Mouse (Mus musculus): ENCODE results near the gene Hoxb7. TPM values are rescaled to one million over a fixed set of nuclear protein-coding genes. Genes with fewer than 3 reads are reported as not detected.

Hoxb7 gene
- polyA plus RNA-seq, 1 experiment from 2014 or later: 9.1 TPM

- peaks cover 66% of the 10 kb centered on the region for H3K27me3 ChIP-seq (replicated peaks)
- no peaks in the 10 kb centered on the region for H3K36me3 ChIP-seq
- H3K9me3 ChIP-seq: no peaks in the 10 kb centered on the region
- H3K4me1 ChIP-seq: peaks cover 18% of the 10 kb centered on the region
- peak within 1 kb of the TSS; percentile 58 for H3K4me2 ChIP-seq
- 3% methylated on average over 27 of the region's 27 CpGs for WGBS
- H3K4me3 ChIP-seq (replicated peaks): peak within 1 kb of the TSS; percentile 47
- no peak for ATAC-seq (ENCODE audit: insufficient read depth, low FRiP score, low read depth)
- no peak within 1 kb of the TSS; the same call in 1 of the 2 replicates for H3K27ac ChIP-seq
- no peak within 1 kb of the TSS for H3K9ac ChIP-seq
These were observed 4.4 kb upstream of the Hoxb7 start, which contains the start of gene Hoxb8 for GRCm38 (mm10) chr11:96281855-96282570. Gene Hoxb8 (plus strand): TSS chr11:96281905.

DNA sequence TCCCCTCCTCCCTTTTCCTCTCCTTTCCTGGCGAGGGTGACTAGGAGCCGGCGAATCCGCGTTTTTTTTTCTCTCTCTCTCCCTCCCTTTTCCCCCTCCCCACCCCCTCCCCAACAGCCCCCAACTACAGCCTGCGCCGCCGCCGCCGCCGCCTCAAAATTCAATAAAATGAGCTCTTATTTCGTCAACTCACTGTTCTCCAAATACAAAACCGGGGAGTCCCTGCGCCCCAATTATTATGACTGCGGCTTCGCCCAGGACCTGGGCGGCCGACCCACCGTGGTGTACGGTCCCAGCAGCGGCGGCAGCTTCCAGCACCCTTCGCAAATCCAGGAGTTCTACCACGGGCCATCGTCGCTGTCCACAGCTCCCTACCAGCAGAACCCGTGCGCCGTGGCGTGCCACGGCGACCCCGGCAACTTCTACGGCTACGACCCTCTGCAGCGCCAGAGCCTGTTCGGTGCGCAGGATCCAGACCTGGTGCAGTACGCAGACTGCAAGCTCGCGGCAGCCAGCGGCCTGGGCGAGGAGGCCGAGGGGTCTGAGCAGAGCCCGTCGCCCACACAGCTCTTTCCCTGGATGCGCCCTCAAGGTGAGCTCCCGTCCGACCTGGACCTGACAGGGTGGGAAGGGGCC is 3.5 kb upstream of the Hoxb7 start:
- peak overlapping the region; percentile 9 for H3K9ac ChIP-seq
- peak overlapping the region; percentile 86; the same call in 1 of the 2 replicates for H3K27ac ChIP-seq
- H3K27me3 ChIP-seq (replicated peaks): peaks cover 65% of the 10 kb centered on the region
- no peaks in the 10 kb centered on the region for H3K36me3 ChIP-seq
- peak overlapping the region; percentile 58 for H3K4me2 ChIP-seq
- peak overlapping the region; percentile 47 for H3K4me3 ChIP-seq (replicated peaks)
- H3K4me1 ChIP-seq: peaks cover 14% of the 10 kb centered on the region
- no peak for ATAC-seq (ENCODE audit: insufficient read depth, low FRiP score, low read depth)
- under 1% methylated on average over 49 of the region's 49 CpGs for WGBS
- no peaks in the 10 kb centered on the region for H3K9me3 ChIP-seq

DNA sequence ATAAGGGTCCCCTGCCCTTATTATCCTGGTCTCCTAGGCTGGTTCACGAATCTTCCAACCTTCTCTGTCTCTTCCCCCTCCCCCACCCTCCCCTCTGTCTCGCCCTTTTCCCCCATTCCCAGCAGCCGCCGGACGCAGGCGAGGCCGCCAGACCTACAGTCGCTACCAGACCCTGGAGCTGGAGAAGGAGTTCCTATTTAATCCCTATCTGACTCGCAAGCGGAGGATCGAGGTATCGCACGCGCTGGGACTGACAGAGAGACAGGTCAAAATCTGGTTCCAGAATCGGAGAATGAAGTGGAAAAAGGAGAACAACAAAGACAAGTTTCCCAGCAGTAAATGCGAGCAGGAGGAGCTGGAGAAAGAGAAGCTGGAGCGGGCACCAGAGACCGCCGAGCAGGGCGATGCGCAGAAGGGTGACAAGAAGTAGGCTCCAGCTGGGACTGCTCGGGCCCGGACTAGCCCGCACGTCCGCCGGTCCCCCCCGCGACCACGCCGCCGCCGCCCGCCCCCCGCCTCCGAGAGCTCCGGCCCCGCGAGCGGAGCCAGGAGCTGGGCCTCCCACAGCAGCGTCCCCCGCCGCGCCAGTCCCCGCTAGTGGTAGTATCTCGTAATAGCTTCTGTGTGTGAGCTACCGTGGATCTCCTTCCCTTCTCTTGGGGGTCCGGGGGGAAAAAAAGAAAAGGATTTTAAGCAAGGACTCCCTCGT is 2.2 kb upstream of the Hoxb7 start:
- Histone ChIP-seq H3K36me3 (no peaks in the 10 kb centered on the region), H3K9ac (peak overlapping the region; percentile 20), H3K4me3 (replicated peaks) (peak overlapping the region; percentile 47), H3K27me3 (replicated peaks) (peaks cover 66% of the 10 kb centered on the region), H3K4me1 (peaks cover 14% of the 10 kb centered on the region), H3K9me3 (no peaks in the 10 kb centered on the region), H3K27ac (peak overlapping the region; percentile 86), H3K4me2 (peak overlapping the region; percentile 58)
- under 1% methylated on average over 48 of the region's 49 CpGs for WGBS
- no peak for ATAC-seq (ENCODE audit: insufficient read depth, low FRiP score, low read depth)

DNA sequence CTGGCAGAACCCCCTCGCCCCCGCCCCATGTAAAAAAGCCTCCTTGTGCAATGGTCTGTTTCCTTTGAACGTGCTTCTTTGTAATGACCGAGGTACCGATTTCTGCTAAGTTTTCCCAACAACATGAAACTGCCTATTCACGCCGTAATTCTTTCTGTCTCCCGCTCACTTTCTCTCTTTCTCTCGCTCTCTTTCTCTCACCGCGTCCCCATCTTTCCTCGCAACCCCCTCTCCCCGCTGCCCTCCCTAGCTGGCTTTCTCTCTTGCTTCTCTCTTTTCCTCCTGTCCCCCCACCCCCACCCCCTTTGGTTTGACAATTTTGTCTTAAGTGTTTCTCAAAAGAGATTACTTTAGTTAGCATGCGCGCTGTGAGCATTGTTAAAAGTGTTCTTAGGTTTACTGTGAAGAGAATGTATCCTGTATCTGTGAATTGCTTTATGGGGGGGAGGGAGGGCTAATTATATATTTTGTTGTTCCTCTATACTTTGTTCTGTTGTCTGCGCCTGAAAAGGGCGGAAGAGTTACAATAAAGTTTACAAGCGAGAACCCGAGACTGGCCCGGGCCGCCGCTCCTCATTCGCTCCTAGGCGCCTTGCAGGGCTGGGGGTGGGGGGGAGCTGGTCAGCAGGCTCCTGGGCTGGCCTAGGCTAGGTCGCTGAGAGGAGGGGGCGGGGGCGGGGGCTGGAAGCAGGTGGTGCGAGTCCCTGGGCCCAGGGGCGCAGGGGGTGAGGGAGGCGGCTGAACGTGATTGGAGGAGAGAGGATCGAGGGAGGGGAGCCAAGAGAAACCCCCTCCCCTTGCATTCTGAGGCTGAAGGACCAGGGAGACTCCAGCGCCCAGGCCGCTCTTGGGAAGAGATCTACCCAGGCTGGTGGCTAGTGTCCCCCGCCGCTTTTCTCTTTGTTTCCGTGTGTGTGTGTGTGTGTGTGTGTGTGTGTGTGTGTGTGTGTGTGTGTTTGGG is 1.4 kb upstream of the Hoxb7 start:
- WGBS: 1% methylated on average over 32 of the region's 37 CpGs
- H3K36me3 ChIP-seq: no peaks in the 10 kb centered on the region
- no peaks in the 10 kb centered on the region for H3K9me3 ChIP-seq
- H3K27ac ChIP-seq: peak overlapping the region; percentile 86
- peak overlapping the region; percentile 20; the same call in 1 of the 2 replicates for H3K9ac ChIP-seq
- H3K4me2 ChIP-seq: peak overlapping the region; percentile 58
- peaks cover 63% of the 10 kb centered on the region for H3K27me3 ChIP-seq (replicated peaks)
- H3K4me3 ChIP-seq (replicated peaks): peak overlapping the region; percentile 47
- peak; percentile 74 for ATAC-seq (ENCODE audit: insufficient read depth, low FRiP score, low read depth)
- H3K4me1 ChIP-seq: peaks cover 8% of the 10 kb centered on the region; the same call in 1 of the 2 replicates

DNA sequence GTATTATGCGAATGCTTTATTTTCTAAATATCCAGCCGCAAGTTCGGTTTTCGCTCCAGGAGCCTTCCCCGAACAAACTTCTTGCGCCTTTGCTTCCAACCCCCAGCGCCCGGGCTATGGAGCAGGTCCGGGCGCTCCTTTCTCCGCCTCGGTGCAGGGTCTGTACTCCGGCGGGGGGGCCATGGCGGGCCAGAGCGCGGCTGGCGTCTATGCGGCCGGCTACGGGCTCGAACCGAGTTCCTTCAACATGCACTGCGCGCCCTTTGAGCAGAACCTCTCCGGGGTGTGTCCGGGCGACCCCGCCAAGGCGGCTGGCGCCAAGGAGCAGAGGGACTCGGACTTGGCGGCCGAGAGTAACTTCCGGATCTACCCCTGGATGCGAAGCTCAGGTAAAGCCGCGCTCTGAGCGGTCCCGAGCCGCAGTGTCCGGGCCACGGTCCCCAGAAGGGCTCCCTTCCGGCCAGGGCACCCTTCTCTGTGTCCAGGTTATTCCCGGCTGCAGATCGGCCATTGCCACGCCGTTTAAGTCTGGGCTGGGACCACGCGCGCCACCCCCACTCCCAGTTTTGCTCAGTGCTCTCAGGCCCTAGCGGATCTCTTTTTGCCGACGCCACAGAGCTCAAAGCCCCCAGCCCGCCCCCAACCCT is 439 bp downstream of the Hoxb7 start:
- peaks cover 67% of the 10 kb centered on the region for H3K27me3 ChIP-seq (replicated peaks)

DNA sequence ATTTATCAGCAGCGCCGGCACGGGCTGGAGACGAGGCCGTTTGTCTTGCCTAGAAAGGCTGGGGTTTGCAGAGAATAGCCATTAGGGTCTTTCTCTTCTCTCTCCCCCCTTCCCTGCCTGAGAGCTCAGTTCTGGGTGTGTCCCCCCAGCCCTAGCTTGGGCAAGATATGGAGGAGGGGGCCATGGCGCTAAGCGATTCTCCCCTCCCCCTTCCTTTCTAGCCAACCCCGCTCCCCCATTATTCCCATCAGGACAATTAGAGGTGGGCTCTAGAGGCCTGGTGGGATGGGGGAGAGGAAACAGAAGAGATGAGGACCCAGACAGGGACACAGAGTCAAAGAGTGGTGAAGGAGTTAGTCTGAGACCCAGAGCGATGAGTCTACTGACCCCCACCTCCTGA is 988 bp downstream of the Hoxb7 start:
- no peaks in the 10 kb centered on the region for H3K9me3 ChIP-seq
- ATAC-seq (ENCODE audit: insufficient read depth, low FRiP score, low read depth): no peak
- peaks cover 8% of the 10 kb centered on the region; the same call in 1 of the 2 replicates for H3K4me1 ChIP-seq
- H3K4me3 ChIP-seq (replicated peaks): peak overlapping the region; percentile 47
- peak overlapping the region; percentile 86; the same call in 1 of the 2 replicates for H3K27ac ChIP-seq
- H3K4me2 ChIP-seq: peak overlapping the region; percentile 58
- no peaks in the 10 kb centered on the region for H3K36me3 ChIP-seq
- WGBS: 6% methylated on average over 9 of the region's 9 CpGs
- peaks cover 68% of the 10 kb centered on the region for H3K27me3 ChIP-seq (replicated peaks)
- 0 out of 2 replicates have a peak overlapping the region, but pooled peaks have one; percentile 38 for H3K9ac ChIP-seq

More for the DNA sequence above, 439 bp downstream of the Hoxb7 start:
- Histone ChIP-seq H3K9me3 (no peaks in the 10 kb centered on the region), H3K4me1 (peaks cover 8% of the 10 kb centered on the region; the same call in 1 of the 2 replicates), H3K4me2 (peak overlapping the region; percentile 58), H3K27ac (peak overlapping the region; percentile 86), H3K4me3 (replicated peaks) (peak overlapping the region; percentile 47), H3K9ac (peak overlapping the region; percentile 38; the same call in 1 of the 2 replicates), H3K36me3 (no peaks in the 10 kb centered on the region)
- ATAC-seq (ENCODE audit: insufficient read depth, low FRiP score, low read depth): no peak
- under 1% methylated on average over 55 of the region's 55 CpGs for WGBS

DNA sequence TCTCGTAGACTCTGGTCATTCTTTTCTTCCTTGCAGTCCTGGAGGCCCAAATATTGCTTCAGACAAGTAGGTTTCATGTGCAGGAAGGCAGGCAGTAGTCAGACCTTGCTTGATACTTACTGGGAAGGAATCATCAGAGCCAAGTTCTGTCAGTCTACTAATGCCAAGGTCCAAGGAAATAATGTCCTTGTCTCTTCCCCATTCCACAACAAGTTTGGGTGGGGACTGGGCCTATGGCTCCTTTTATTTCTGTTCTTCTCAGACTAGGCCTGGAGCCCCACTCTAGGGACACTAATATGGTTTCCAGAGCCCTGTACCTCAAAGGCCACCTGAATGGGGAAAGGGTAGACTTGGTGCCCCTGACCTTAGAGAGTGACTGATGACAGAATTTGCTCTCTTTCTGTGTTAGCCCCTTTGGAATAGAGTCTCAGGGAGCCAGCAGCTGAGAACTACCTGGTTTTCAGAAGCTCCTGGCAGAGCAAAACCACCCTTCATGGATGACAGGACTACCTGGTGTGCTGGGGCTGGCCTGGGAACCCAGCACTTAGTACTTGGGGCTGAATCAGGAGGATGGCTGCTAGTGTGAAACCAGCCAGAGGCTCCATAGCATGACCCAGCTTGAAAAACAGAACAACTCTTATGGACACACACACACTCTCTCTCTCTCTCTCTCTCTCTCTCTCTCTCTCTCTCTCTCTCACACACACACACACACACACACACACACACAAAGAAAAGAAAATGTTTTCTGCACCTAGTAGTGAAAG is 2.2 kb downstream of the Hoxb7 start:
- Histone ChIP-seq H3K27ac (no peak overlapping the region), H3K36me3 (no peaks in the 10 kb centered on the region), H3K27me3 (replicated peaks) (peaks cover 69% of the 10 kb centered on the region), H3K9me3 (no peaks in the 10 kb centered on the region), H3K4me2 (no peak overlapping the region), H3K4me3 (replicated peaks) (no peak overlapping the region), H3K4me1 (0 out of 2 replicates have a peak, but pooled peaks cover 2% of the 10 kb centered on the region), H3K9ac (no peak overlapping the region)
- 50% methylated on average over 1 of the region's 1 CpGs for WGBS
- ATAC-seq (ENCODE audit: insufficient read depth, low FRiP score, low read depth): no peak

- H3K4me2 ChIP-seq: no peak overlapping the region
- no peaks in the 10 kb centered on the region for H3K36me3 ChIP-seq
- no peak overlapping the region for H3K9ac ChIP-seq
- H3K27ac ChIP-seq: no peak overlapping the region
- no peaks in the 10 kb centered on the region for H3K4me1 ChIP-seq
- H3K27me3 ChIP-seq (replicated peaks): peaks cover 73% of the 10 kb centered on the region
- no peaks in the 10 kb centered on the region for H3K9me3 ChIP-seq
- 34% methylated on average over 21 of the region's 21 CpGs for WGBS
- H3K4me3 ChIP-seq (replicated peaks): no peak overlapping the region
- no peak for ATAC-seq (ENCODE audit: insufficient read depth, low FRiP score, low read depth)
These were observed 2.9 kb downstream of the Hoxb7 start for GRCm38 (mm10) chr11:96289293-96289692.

GRCm38 (mm10) chr11:96289837-96290236 is 3.4 kb downstream of the Hoxb7 start:
- no peak overlapping the region for H3K27ac ChIP-seq
- 35% methylated on average over 6 of the region's 6 CpGs for WGBS
- ATAC-seq (ENCODE audit: insufficient read depth, low FRiP score, low read depth): no peak
- H3K4me1 ChIP-seq: no peaks in the 10 kb centered on the region; the same call in 1 of the 2 replicates
- no peaks in the 10 kb centered on the region for H3K9me3 ChIP-seq
- H3K9ac ChIP-seq: no peak overlapping the region
- H3K27me3 ChIP-seq (replicated peaks): peaks cover 74% of the 10 kb centered on the region
- H3K36me3 ChIP-seq: no peaks in the 10 kb centered on the region
- no peak overlapping the region for H3K4me2 ChIP-seq
- H3K4me3 ChIP-seq (replicated peaks): no peak overlapping the region

GRCm38 (mm10) chr11:96290705-96291355 is 4.4 kb downstream of the Hoxb7 start:
- Histone ChIP-seq H3K9ac (no peak overlapping the region), H3K27ac (peak overlapping the region; percentile 6; the same call in 1 of the 2 replicates), H3K36me3 (no peaks in the 10 kb centered on the region), H3K4me2 (no peak overlapping the region), H3K27me3 (replicated peaks) (peaks cover 80% of the 10 kb centered on the region), H3K4me3 (replicated peaks) (no peak overlapping the region), H3K9me3 (no peaks in the 10 kb centered on the region), H3K4me1 (peaks cover 6% of the 10 kb centered on the region)
- WGBS: 37% methylated on average over 17 of the region's 17 CpGs
- no peak for ATAC-seq (ENCODE audit: insufficient read depth, low FRiP score, low read depth)
